Mouse (Mus musculus): Measurements from ENCODE around the gene Gcsh. TPM values are rescaled to one million over a fixed set of nuclear protein-coding genes. Genes with fewer than 3 reads are reported as not detected.
A peak's percentile ranks its signal among the peaks of the same experiment; 100 is the strongest.

Gcsh gene
- total RNA-seq, 2 experiments from 2014 or later = 11.2 to 19.0 TPM

GRCm38 (mm10) chr8:116978631-116979256 is 14.6 kb downstream of the Gcsh start, which contains the start of gene 1700030J22Rik:
Gene 1700030J22Rik, minus strand, starts transcription at chr8:116978959.
- ATAC-seq (replicated peaks; ENCODE audit: low FRiP score, poor library complexity, severe bottlenecking) = peak; percentile 96

- ATAC-seq (replicated peaks; ENCODE audit: low FRiP score, poor library complexity, severe bottlenecking) = no peak
These were observed 15.3 kb downstream of the Gcsh start for GRCm38 (mm10) chr8:116978052-116978451.

GRCm38 (mm10) chr8:116975606-116976005 is 17.7 kb downstream of the Gcsh start:
- no peak for ATAC-seq (replicated peaks; ENCODE audit: low FRiP score, poor library complexity, severe bottlenecking)

- ATAC-seq (replicated peaks; ENCODE audit: low FRiP score, poor library complexity, severe bottlenecking) = no peak
These were observed 18.3 kb downstream of the Gcsh start for GRCm38 (mm10) chr8:116975066-116975465.

- ATAC-seq (replicated peaks; ENCODE audit: low FRiP score, poor library complexity, severe bottlenecking) = no peak
These were observed 23.8 kb downstream of the Gcsh start for GRCm38 (mm10) chr8:116969531-116969930.

GRCm38 (mm10) chr8:116954415-116954814 is 38.9 kb downstream of the Gcsh start:
- no peak for ATAC-seq (replicated peaks; ENCODE audit: low FRiP score, poor library complexity, severe bottlenecking)

- ATAC-seq (replicated peaks; ENCODE audit: low FRiP score, poor library complexity, severe bottlenecking) = no peak
These were observed 40.9 kb downstream of the Gcsh start for GRCm38 (mm10) chr8:116952428-116952827.

GRCm38 (mm10) chr8:116951778-116952177 is 41.6 kb downstream of the Gcsh start:
- no peak for ATAC-seq (replicated peaks; ENCODE audit: low FRiP score, poor library complexity, severe bottlenecking)

GRCm38 (mm10) chr8:116951369-116951768 is 42.0 kb downstream of the Gcsh start:
- ATAC-seq (replicated peaks; ENCODE audit: low FRiP score, poor library complexity, severe bottlenecking) = no peak

- no peak for ATAC-seq (replicated peaks; ENCODE audit: low FRiP score, poor library complexity, severe bottlenecking)
These were observed 45.7 kb downstream of the Gcsh start for GRCm38 (mm10) chr8:116947589-116947988.

GRCm38 (mm10) chr8:116946851-116947250 is 46.5 kb downstream of the Gcsh start:
- ATAC-seq (replicated peaks; ENCODE audit: low FRiP score, poor library complexity, severe bottlenecking) = no peak

- no peak for ATAC-seq (replicated peaks; ENCODE audit: low FRiP score, poor library complexity, severe bottlenecking)
These were observed 47.0 kb downstream of the Gcsh start for GRCm38 (mm10) chr8:116946268-116946838.

GRCm38 (mm10) chr8:116945169-116945910 is 48.0 kb downstream of the Gcsh start:
- no peak for ATAC-seq (replicated peaks; ENCODE audit: low FRiP score, poor library complexity, severe bottlenecking)

- ATAC-seq (replicated peaks; ENCODE audit: low FRiP score, poor library complexity, severe bottlenecking) = no peak
These were observed 49.0 kb downstream of the Gcsh start for GRCm38 (mm10) chr8:116944385-116944696.

- ATAC-seq (replicated peaks; ENCODE audit: low FRiP score, poor library complexity, severe bottlenecking) = 0 out of 2 replicates have a peak, but pooled peaks have one; percentile 8
These were observed 49.6 kb downstream of the Gcsh start for GRCm38 (mm10) chr8:116943555-116944384.

GRCm38 (mm10) chr8:116943161-116943554 is 50.2 kb downstream of the Gcsh start, which contains the start of gene Atmin:
Gene Atmin, plus strand, starts transcription at chr8:116943393.
- peak; percentile 92 for ATAC-seq (replicated peaks; ENCODE audit: low FRiP score, poor library complexity, severe bottlenecking)

- ATAC-seq (replicated peaks; ENCODE audit: low FRiP score, poor library complexity, severe bottlenecking) = no peak
These were observed 50.9 kb downstream of the Gcsh start for GRCm38 (mm10) chr8:116942284-116943058.

GRCm38 (mm10) chr8:116935506-116935905 is 57.8 kb downstream of the Gcsh start:
- ATAC-seq (replicated peaks; ENCODE audit: low FRiP score, poor library complexity, severe bottlenecking) = no peak

- ATAC-seq (replicated peaks; ENCODE audit: low FRiP score, poor library complexity, severe bottlenecking) = no peak
These were observed 58.4 kb downstream of the Gcsh start for GRCm38 (mm10) chr8:116934976-116935375.

Data from erythroblast, adult 5-6 weeks (primary cell).